Mouse (Mus musculus) macrophage (primary cell): ENCODE measurements around the gene Prkd3. TPM values are rescaled to one million over a fixed set of nuclear protein-coding genes. Genes with fewer than 3 reads are reported as not detected.

Experiments
- H3K27ac ChIP-seq: fragments of 350-480 bp; formaldehyde crosslinking; 2 replicates; pipeline ENCODE4 v1.9.0; 2021
- H3K36me3 ChIP-seq: fragments of 350-480 bp; formaldehyde crosslinking; 2 replicates; pipeline ENCODE4 v1.9.0; 2021; ENCODE audit errors: inconsistent target
- H3K4me3 ChIP-seq: fragments of 350-480 bp; formaldehyde crosslinking; 2 replicates; pipeline ENCODE4 v1.9.0; 2021; ENCODE audit errors: inconsistent target
- H3K79me2 ChIP-seq: fragments of 350-480 bp; formaldehyde crosslinking; 2 replicates; pipeline ENCODE4 v1.9.0; 2021; ENCODE audit errors: inconsistent target
- WGBS: methylation state at CpG from one replicate; pipeline ENCODE4 v1.1.7; 2026; ENCODE audit warnings: inconsistent platforms; ENCODE audit not compliant: missing documents; 5-methylcytosine and 5-hydroxymethylcytosine counted together
- polyA plus RNA-seq: library from polyadenylated mRNA; stranded (reverse); fragments of 250-400 nt; gene quantifications from 3 replicates; pipeline ENCODE4 v1.2.4, GENCODE M21; 2018; ENCODE audit warnings: inconsistent platforms

The Prkd3 gene
- polyA plus RNA-seq, 1 experiment from 2014 or later, result 12.4 TPM

DNA sequence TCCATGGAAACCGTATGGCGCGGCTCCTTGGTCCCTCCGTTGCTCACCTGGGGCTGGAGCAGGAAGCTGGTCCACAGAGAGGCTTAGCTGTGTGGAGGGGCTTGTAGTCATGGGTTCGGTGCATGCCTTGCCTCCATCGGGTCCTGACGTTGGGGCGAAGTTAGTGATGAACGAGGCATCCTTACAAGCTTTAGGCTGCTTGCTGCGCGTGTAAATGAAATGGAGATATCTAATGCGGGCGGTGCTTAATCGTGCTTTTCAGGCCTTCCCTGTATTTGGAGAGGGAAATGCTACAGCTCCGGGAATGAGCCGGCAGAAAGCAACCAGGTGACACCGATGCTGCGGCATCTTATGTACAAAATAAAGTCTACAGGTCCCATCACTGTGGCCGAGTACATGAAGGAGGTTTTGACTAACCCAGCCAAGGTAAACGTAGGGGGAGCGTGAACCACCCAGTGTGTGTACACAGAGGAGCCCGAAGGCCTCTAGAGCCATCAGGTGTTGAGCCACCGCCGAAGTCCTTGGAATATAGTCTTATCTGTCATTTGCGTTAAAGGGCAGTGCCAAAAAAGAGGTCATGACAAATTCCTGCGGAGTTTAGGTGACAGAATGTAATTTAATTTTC lies 83.3 kb downstream of the Prkd3 start:
- WGBS, result 15% methylated on average over 26 of the region's 26 CpGs
- peaks cover 44% of the 10 kb centered on the region for H3K79me2 ChIP-seq
- H3K4me3 ChIP-seq, result peak overlapping the region; percentile 99
- peaks cover 31% of the 10 kb centered on the region; the same call in 1 of the 2 replicates for H3K36me3 ChIP-seq
- H3K27ac ChIP-seq, result peak overlapping the region; percentile 50; the same call in 1 of the 2 replicates

DNA sequence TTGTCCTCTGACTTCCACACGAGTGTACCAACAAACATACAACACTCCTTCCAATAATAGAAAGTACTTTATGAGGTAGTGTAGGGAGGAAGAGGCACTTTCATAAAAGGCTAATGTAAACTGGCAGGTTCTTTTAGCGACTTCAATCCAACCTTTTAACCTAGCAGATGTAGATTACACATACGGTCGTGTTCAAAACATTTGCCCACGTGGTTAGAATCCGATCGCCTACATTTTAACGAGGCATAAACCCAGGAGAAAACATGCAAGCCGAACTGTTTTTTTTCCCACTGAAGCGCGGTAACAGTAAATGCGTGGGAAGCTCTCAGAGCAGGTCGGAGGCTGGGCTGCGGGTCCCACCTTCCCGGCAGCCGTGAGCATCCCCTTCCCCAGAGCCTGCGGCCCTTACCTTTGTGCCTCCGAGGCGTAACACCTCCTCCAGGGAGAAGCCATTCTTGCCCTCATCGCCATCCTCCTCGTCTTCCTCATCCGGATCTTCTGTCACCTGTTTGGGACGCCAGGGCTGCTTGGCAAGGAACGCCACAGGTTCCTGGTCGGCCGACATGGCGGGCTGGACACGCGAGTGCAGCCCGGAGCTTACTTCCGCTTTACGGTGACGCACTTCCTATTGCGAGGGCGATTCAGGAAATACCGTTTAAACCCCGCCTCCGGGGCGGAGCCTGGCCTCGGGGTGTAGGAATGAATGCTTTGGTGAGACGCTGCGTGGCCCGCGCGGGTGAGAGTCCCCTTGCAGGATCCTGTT lies 84.0 kb downstream of the Prkd3 start, which contains the start of the genes Cebpz and Ndufaf7:
Gene Cebpz (minus strand): TSS at position 601 of the 763 bp plus-strand sequence.
Gene Ndufaf7 (plus strand): TSS at position 671 of the 763 bp plus-strand sequence.
- H3K79me2 ChIP-seq, result peaks cover 44% of the 10 kb centered on the region
- H3K27ac ChIP-seq, result peak within 1 kb of the TSS; percentile 50
- peaks cover 38% of the 10 kb centered on the region; the same call in 1 of the 2 replicates for H3K36me3 ChIP-seq
- peak within 1 kb of the TSS; percentile 99 for H3K4me3 ChIP-seq
- 1% methylated on average over 45 of the region's 45 CpGs for WGBS

DNA sequence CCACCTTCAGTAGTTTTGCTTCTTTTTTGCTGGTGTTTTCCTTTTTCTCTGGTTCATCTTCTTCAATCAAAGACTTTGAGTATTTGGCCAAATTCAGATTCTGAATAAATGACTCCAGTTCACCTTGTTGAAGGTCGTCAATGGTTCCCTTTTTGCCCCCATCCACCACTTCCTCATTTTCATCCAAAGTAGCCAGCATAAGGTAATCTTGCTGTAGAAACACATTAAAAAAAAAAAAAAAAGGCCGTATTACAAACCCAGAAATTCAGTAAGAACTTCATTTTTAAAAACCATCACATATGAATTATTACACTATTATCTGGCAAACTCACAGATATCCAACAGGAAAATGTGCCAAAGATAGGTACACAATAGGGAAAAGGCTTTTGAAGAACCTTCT lies 84.8 kb downstream of the Prkd3 start:
- peak overlapping the region; percentile 99 for H3K4me3 ChIP-seq
- peaks cover 44% of the 10 kb centered on the region for H3K79me2 ChIP-seq
- H3K36me3 ChIP-seq, result peaks cover 46% of the 10 kb centered on the region
- WGBS, result 0% methylated on average over 2 of the region's 2 CpGs
- no peak overlapping the region for H3K27ac ChIP-seq

DNA sequence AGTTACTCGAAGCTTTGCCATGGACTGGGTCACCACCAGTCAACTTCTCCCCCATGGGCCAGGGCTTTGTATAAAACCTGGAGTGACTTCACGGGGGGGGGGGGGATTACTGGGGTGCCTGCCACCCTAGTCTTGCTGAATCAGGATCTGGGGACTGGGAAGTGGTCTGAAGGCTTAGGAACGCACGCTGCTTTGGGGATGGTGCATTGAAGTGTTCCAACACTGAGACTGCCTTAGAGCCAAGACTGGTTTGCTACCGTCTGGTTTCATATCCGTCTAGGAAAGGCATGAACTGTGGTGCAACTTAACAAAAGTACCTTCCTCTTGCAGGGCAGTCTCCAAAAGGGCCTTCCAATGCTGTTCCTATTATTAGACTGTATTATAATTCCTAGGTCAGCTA lies 102.9 kb downstream of the Prkd3 start:
- Histone ChIP-seq H3K4me3 (no peak overlapping the region), H3K79me2 (no peaks in the 10 kb centered on the region), H3K27ac (peak overlapping the region; percentile 5; the same call in 1 of the 2 replicates), H3K36me3 (peaks cover 39% of the 10 kb centered on the region)
- 34% methylated on average over 6 of the region's 6 CpGs for WGBS

DNA sequence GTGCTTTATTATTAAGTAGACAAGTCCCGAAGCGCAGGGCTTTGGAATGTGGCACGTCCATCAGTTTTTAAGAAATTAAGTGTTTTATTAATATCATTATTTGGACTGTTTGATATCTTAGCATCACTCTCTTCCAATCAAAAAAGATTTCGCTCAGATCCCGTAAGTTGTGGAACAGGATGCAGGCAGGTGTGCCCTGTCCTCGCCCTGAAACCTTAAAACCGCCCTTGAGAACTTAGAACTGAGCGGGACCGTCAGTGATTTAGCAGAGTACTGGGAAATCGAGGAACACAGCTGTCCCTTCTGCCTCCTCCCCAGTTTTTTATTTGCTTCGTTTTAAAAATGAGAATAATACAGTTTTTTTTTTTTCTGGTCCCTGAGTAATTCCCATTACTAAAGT lies 103.7 kb downstream of the Prkd3 start:
- Histone ChIP-seq H3K27ac (peak overlapping the region; percentile 39), H3K4me3 (peak overlapping the region; percentile 63), H3K36me3 (peaks cover 31% of the 10 kb centered on the region), H3K79me2 (no peaks in the 10 kb centered on the region)
- 4% methylated on average over 11 of the region's 11 CpGs for WGBS

DNA sequence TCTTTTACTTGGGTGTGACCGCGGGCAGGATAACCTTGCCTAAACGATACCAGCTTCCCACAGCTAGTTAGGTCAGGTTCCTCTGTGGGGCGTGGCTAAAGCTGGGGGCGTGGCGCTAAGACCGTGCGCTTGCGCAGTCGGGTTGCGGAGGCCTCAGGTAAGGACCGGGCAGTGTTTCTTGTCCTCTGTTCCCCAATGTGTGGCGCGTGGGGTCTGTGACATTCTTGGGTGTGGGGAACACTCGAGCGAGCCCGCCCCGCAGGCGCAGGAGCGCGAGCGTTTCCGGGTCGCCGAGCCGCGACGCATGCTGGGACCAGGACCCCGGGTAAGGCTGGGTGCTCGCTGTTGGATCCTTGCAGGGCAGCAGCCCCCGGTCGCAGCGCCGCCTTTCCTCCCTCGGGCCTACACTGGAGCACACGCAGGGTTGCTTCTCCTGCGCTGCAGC lies 104.2 kb downstream of the Prkd3 start, which contains the start of gene Cebpzos:
Gene Cebpzos (plus strand): TSS at position 132 of the 445 bp plus-strand sequence.
- WGBS, result 0% methylated on average over 37 of the region's 37 CpGs
- Histone ChIP-seq H3K27ac (peak within 1 kb of the TSS; percentile 39), H3K36me3 (peaks cover 26% of the 10 kb centered on the region), H3K79me2 (no peaks in the 10 kb centered on the region), H3K4me3 (peak within 1 kb of the TSS; percentile 63)

DNA sequence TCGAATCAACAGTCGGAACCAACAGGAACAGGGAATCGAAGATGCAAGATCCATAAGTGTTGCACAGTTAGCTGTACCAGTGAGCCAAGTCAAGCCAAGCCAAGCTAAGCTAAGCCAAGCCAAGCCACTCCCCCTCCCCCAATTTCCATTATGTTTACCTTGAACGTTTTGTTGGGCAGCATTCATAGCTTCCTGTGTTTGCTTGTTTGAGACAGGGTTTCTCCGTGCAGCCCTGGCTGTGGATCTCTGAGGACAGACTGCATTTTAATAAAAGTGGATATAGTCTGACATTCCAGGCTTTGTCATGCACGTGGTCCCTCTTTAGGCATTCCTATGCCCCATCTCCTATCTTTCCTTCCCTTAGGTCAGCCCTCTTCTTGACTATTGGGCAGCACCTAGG lies 104.8 kb downstream of the Prkd3 start:
- peaks cover 20% of the 10 kb centered on the region for H3K36me3 ChIP-seq
- H3K4me3 ChIP-seq, result peak overlapping the region; percentile 63
- 0 out of 2 replicates have a peak overlapping the region, but pooled peaks have one; percentile 39 for H3K27ac ChIP-seq
- no peaks in the 10 kb centered on the region for H3K79me2 ChIP-seq
- WGBS, result 61% methylated on average over 6 of the region's 6 CpGs

DNA sequence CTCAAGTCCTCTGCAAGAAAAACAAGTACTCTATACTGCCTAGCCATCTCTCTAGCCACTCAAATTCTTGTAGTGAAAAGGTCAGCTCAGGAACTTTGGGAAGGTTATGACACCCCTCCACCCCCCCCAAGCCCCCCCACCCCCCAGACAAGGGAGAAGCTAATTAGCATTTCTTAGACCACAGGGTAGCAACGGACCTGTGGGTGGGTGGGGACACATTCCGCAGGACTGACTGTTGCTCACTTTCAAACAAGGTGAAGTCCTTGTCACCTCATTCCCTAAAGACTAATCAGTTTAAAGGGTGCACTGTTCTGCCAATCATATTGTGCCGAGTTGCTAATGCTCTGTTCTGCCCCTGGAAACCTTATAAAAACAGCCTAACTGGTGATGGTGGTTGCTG lies 106.7 kb downstream of the Prkd3 start:
- WGBS, result 89% methylated on average over 2 of the region's 3 CpGs
- Histone ChIP-seq H3K36me3 (peaks cover 2% of the 10 kb centered on the region; the same call in 1 of the 2 replicates), H3K4me3 (no peak overlapping the region), H3K79me2 (no peaks in the 10 kb centered on the region), H3K27ac (no peak overlapping the region)

DNA sequence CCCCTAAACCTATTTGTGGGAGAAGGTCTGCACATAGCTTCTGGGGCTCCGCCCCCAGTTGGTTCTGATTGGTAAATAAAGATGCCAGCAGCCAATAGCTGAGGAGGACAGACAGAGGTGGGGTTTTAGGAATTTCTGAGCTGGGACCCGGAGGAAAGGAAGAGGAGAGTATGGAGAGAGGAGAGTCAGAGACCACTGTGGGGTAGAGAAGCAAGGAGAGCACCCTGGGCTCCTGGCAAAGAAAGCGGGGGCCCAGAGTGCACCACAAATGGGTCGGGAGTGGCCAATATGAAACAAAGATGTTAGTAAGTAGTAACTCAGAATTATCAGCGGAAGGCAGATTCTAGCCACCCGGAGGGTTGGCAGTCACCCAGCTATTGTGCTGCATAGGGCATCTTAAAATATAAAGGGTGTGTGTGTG lies 107.7 kb downstream of the Prkd3 start:
- Histone ChIP-seq H3K4me3 (peak overlapping the region; percentile 16; the same call in 1 of the 2 replicates), H3K27ac (no peak overlapping the region)
- 30% methylated on average over 6 of the region's 6 CpGs for WGBS

DNA sequence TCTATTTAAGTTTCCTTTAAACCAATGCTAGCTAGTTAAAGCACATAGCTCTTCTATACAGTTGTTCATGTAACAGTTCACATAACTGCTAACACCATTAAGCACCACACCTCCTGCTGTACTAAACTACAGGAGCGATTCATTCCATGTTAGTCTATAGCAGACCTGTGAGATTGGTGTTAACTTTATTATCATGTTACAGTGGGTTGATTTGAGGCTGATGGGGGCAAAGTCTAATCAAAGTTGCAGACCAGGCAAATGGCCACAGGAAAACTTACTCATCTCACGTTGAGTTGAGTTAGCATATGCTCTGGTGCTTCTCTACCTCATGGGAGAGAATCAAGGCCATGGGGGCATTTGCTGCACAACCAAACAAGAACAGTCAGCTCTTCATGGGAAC lies 111.2 kb downstream of the Prkd3 start:
- WGBS, result 72% methylated on average over 2 of the region's 2 CpGs
- Histone ChIP-seq H3K4me3 (no peak overlapping the region), H3K79me2 (no peaks in the 10 kb centered on the region), H3K27ac (no peak overlapping the region), H3K36me3 (no peaks in the 10 kb centered on the region)

More for the DNA sequence above, 107.7 kb downstream of the Prkd3 start:
- no peaks in the 10 kb centered on the region for H3K79me2 ChIP-seq
- H3K36me3 ChIP-seq, result no peaks in the 10 kb centered on the region

DNA sequence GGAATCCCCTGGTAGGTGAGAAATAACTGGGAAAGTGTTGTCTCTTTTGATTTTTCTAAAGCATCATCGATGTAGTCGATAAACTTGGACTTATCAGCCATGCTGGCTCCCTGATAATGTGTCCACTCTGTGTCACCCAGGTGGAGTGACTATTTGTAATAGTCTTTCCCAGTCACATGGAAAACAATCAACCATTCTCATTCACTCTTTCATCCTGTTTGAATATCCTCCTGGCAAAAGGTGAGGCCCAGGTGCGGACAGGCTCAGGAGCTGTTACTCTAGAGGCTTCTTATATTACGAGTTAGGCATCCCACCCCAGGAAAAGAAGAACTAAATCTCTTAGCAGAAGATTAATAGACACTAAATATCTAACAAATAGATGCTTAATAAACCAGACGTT lies 113.7 kb downstream of the Prkd3 start, which contains the start of gene Sult6b1:
Gene Sult6b1 (minus strand): TSS at position 101 of the 400 bp plus-strand sequence.
- no peaks in the 10 kb centered on the region for H3K36me3 ChIP-seq
- WGBS, result 96% methylated on average over 5 of the region's 5 CpGs
- H3K79me2 ChIP-seq, result no peaks in the 10 kb centered on the region
- H3K27ac ChIP-seq, result no peak within 1 kb of the TSS
- H3K4me3 ChIP-seq, result no peak within 1 kb of the TSS

DNA sequence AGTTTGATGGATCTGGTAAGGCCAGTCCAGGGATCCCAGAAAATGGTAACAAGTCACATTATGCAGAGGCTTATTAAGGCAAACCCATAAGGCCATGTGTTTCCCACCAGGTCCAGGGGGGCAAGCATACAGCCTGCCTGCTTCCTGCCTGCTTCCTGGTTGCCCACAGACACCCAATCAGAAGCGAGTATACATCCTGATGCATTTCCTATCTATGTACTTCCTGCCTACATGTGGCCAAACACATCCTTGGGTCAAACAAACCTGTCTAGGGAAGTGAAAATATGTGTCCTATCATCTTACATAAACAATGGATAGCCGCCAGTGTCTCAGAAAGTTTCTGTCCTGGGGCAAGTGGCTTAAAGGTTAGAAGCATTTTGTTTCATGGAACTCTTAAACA lies 117.5 kb downstream of the Prkd3 start:
- H3K27ac ChIP-seq, result no peak overlapping the region
- no peak overlapping the region for H3K4me3 ChIP-seq

More for the DNA sequence above, 117.5 kb downstream of the Prkd3 start:
- 86% methylated on average over 2 of the region's 2 CpGs for WGBS
- no peaks in the 10 kb centered on the region for H3K36me3 ChIP-seq
- H3K79me2 ChIP-seq, result no peaks in the 10 kb centered on the region
